Mouse (Mus musculus) liver, embryonic 14.5 days (tissue): Measurements from ENCODE around the gene BC107364.
"Not testable (repeated sequence)": the region's sequence is repeated elsewhere in the genome, so short reads cannot be mapped to it uniquely, and the experiment has no call there.

Source experiments
- CTCF ChIP-seq: IDR thresholded peaks from 2 replicates; pipeline ENCODE4 v1.5.1; 2016; ENCODE audit warnings: antibody characterized with exemption, low read depth, control low read depth
- EP300 ChIP-seq: IDR thresholded peaks from 2 replicates; pipeline ENCODE4 v1.6.1; 2016; ENCODE audit warnings: antibody characterized with exemption, low read depth

GRCm38 (mm10) chr3:96450586-96450896 lies 1.6 kb downstream of the BC107364 start:
- not testable (repeated sequence) for TF ChIP-seq EP300, CTCF
